Mouse (Mus musculus) gastrocnemius, postnatal 10 days (tissue): ENCODE data around the gene Tubgcp2. TPM values are rescaled to one million over a fixed set of nuclear protein-coding genes. Genes with fewer than 3 reads are reported as not detected.
A peak's percentile ranks its signal among the peaks of the same experiment; 100 is the strongest.

Experiments used
- DNase-seq: peaks from one replicate; pipeline ENCODE4 v3.0.0; 2021; ENCODE audit warnings: mixed read lengths
- total RNA-seq, 2 experiments: library from RNA; stranded (reverse); gene quantifications; 2 replicates each; pipeline ENCODE4 v1.2.3; 2021

The Tubgcp2 gene
- total RNA-seq, 2 experiments from 2014 or later, result 21.9 to 29.6 TPM

GRCm38 (mm10) chr7:139982058-139982457, 54.4 kb downstream of the Tubgcp2 start:
- DNase-seq, result no peak

GRCm38 (mm10) chr7:139980778-139981177, 55.7 kb downstream of the Tubgcp2 start:
- no peak for DNase-seq

GRCm38 (mm10) chr7:139979011-139979719, 57.3 kb downstream of the Tubgcp2 start:
- DNase-seq, result no peak

GRCm38 (mm10) chr7:139978278-139978892, 58.1 kb downstream of the Tubgcp2 start, which contains the start of gene 6430531B16Rik:
Gene 6430531B16Rik (minus strand): TSS chr7:139978755.
- DNase-seq, result peak; percentile 76

GRCm38 (mm10) chr7:139975471-139975870, 61.0 kb downstream of the Tubgcp2 start:
- DNase-seq, result no peak

GRCm38 (mm10) chr7:139974307-139974706, 62.2 kb downstream of the Tubgcp2 start:
- DNase-seq, result no peak

- no peak for DNase-seq
Measured at GRCm38 (mm10) chr7:139972923-139973331, 63.5 kb downstream of the Tubgcp2 start.

GRCm38 (mm10) chr7:139971436-139971835, 65.0 kb downstream of the Tubgcp2 start:
- no peak for DNase-seq

- no peak for DNase-seq
Measured at GRCm38 (mm10) chr7:139970979-139971378, 65.5 kb downstream of the Tubgcp2 start.

- no peak for DNase-seq
Measured at GRCm38 (mm10) chr7:139970216-139970919, 66.1 kb downstream of the Tubgcp2 start.

- peak; percentile 87 for DNase-seq
Measured at GRCm38 (mm10) chr7:139969348-139970130, 66.9 kb downstream of the Tubgcp2 start.

- no peak for DNase-seq
Measured at GRCm38 (mm10) chr7:139968428-139968827, 68.0 kb downstream of the Tubgcp2 start.

GRCm38 (mm10) chr7:139967175-139967574, 69.3 kb downstream of the Tubgcp2 start:
- no peak for DNase-seq

- no peak for DNase-seq
Measured at GRCm38 (mm10) chr7:139963814-139964213, 72.7 kb downstream of the Tubgcp2 start.

- DNase-seq, result no peak
Measured at GRCm38 (mm10) chr7:139961141-139961540, 75.3 kb downstream of the Tubgcp2 start.

- no peak for DNase-seq
Measured at GRCm38 (mm10) chr7:139957958-139958357, 78.5 kb downstream of the Tubgcp2 start.

GRCm38 (mm10) chr7:139957437-139957836, 79.0 kb downstream of the Tubgcp2 start:
- DNase-seq, result no peak

GRCm38 (mm10) chr7:139956658-139957057, 79.8 kb downstream of the Tubgcp2 start:
- DNase-seq, result no peak

- DNase-seq, result no peak
Measured at GRCm38 (mm10) chr7:139955505-139955904, 81.0 kb downstream of the Tubgcp2 start.

- DNase-seq, result no peak
Measured at GRCm38 (mm10) chr7:139951991-139952633, 84.4 kb downstream of the Tubgcp2 start.

GRCm38 (mm10) chr7:139951079-139951478, 85.4 kb downstream of the Tubgcp2 start:
- no peak for DNase-seq
